Mouse (Mus musculus): ENCODE results near the gene Pde6d. TPM values are rescaled to one million over a fixed set of nuclear protein-coding genes. Genes with fewer than 3 reads are reported as not detected.
A peak's percentile ranks its signal among the peaks of the same experiment; 100 is the strongest.

Pde6d gene
- 61.6 and 73.0 TPM in 2 replicates for polyA plus RNA-seq (2015; fragmentation: Nextera tagmentation; extraction: Ambion mirVana)

GRCm38 (mm10) chr1:86582451-86583096, at the start of gene Pde6d, which contains the start of gene Cops7b:
TSS of gene Pde6d (minus strand) at chr1:86582629.
TSS of gene Cops7b (plus strand) at chr1:86582904.
- peak; percentile 95 for ATAC-seq (replicated peaks; ENCODE audit: insufficient number of reproducible peaks, insufficient read depth, low FRiP score, low read depth)
- no peaks in the 10 kb centered on the region for H3K36me3 ChIP-seq
- H3K27me3 ChIP-seq, result no peaks in the 10 kb centered on the region
- WGBS, result 1% methylated on average over 26 of the region's 26 CpGs
- peak within 1 kb of the TSS; percentile 75 for H3K9ac ChIP-seq
- peak within 1 kb of the TSS; percentile 68 for H3K4me2 ChIP-seq
- no peaks in the 10 kb centered on the region for H3K9me3 ChIP-seq (replicated peaks)
- H3K27ac ChIP-seq, result peak within 1 kb of the TSS; percentile 70
- H3K4me3 ChIP-seq, result peak within 1 kb of the TSS; percentile 66
- peaks cover 19% of the 10 kb centered on the region for H3K4me1 ChIP-seq (replicated peaks)

DNA sequence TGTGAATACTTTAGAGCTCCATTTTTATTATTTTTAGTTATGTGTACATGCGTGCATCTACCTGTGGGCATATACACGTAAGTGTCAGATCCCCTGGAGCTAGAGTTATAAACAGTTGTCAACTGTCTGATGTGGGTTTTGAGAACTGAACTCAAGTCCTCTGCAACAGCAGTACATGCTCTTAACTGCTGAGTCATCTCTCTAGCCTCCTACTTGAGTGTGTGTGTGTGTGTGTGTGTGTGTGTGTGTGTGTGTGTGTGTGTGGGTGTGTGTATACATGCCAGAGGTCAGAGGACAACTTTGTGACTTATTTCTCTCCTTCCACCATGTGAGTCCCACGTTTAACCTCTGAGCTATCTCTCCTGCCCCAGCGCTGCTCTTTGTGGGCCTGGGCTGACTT, 48.1 kb upstream of the Pde6d start:
- Histone ChIP-seq H3K9me3 (replicated peaks) (no peaks in the 10 kb centered on the region), H3K27me3 (no peaks in the 10 kb centered on the region), H3K4me1 (replicated peaks) (no peaks in the 10 kb centered on the region), H3K4me3 (no peak overlapping the region), H3K9ac (no peak overlapping the region), H3K27ac (no peak overlapping the region), H3K36me3 (no peaks in the 10 kb centered on the region), H3K4me2 (no peak overlapping the region)
- WGBS, result 75% methylated on average over 4 of the region's 4 CpGs
- ATAC-seq (replicated peaks; ENCODE audit: insufficient number of reproducible peaks, insufficient read depth, low FRiP score, low read depth), result no peak

DNA sequence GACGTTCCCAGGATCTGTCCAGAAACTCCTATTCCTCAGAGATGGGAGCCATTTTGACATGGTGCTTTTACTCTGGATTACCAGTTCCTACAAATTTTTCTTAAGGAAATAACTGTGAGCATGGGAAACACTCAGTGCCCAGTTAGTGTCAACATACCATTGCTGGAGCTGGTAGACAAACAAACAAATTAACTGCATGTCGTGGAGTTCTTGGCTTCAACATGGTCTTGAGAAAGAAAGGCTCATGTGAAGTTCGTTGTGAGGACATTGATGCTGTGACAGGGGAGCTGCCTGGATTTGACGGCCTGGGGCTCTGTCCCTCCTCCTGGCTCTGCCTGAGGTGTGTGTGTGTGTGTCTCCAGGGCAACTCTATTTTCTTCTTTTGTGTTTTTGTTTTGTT, 47.5 kb upstream of the Pde6d start:
- Histone ChIP-seq H3K9me3 (replicated peaks) (no peaks in the 10 kb centered on the region), H3K27ac (no peak overlapping the region), H3K27me3 (no peaks in the 10 kb centered on the region), H3K4me2 (no peak overlapping the region), H3K4me3 (no peak overlapping the region), H3K4me1 (replicated peaks) (no peaks in the 10 kb centered on the region), H3K36me3 (no peaks in the 10 kb centered on the region), H3K9ac (no peak overlapping the region)
- WGBS, result 48% methylated on average over 4 of the region's 4 CpGs
- no peak for ATAC-seq (replicated peaks; ENCODE audit: insufficient number of reproducible peaks, insufficient read depth, low FRiP score, low read depth)

- no peaks in the 10 kb centered on the region for H3K9me3 ChIP-seq (replicated peaks)
- H3K27ac ChIP-seq, result no peak overlapping the region
- no peak overlapping the region for H3K9ac ChIP-seq
- no peak overlapping the region for H3K4me2 ChIP-seq
- H3K4me3 ChIP-seq, result no peak overlapping the region
- no peaks in the 10 kb centered on the region for H3K4me1 ChIP-seq (replicated peaks)
- WGBS, result 68% methylated on average over 3 of the region's 3 CpGs
- H3K27me3 ChIP-seq, result no peaks in the 10 kb centered on the region
- H3K36me3 ChIP-seq, result no peaks in the 10 kb centered on the region
- ATAC-seq (replicated peaks; ENCODE audit: insufficient number of reproducible peaks, insufficient read depth, low FRiP score, low read depth), result no peak
Measured at GRCm38 (mm10) chr1:86628270-86628669, 45.8 kb upstream of the Pde6d start.

GRCm38 (mm10) chr1:86623001-86624000, 40.9 kb upstream of the Pde6d start:
- Histone ChIP-seq H3K27me3 (no peaks in the 10 kb centered on the region), H3K36me3 (no peaks in the 10 kb centered on the region), H3K4me1 (replicated peaks) (no peaks in the 10 kb centered on the region), H3K9ac (no peak overlapping the region), H3K4me3 (no peak overlapping the region), H3K27ac (no peak overlapping the region), H3K4me2 (no peak overlapping the region), H3K9me3 (replicated peaks) (no peaks in the 10 kb centered on the region)
- 41% methylated on average over 16 of the region's 16 CpGs for WGBS
- no peak for ATAC-seq (replicated peaks; ENCODE audit: insufficient number of reproducible peaks, insufficient read depth, low FRiP score, low read depth)

DNA sequence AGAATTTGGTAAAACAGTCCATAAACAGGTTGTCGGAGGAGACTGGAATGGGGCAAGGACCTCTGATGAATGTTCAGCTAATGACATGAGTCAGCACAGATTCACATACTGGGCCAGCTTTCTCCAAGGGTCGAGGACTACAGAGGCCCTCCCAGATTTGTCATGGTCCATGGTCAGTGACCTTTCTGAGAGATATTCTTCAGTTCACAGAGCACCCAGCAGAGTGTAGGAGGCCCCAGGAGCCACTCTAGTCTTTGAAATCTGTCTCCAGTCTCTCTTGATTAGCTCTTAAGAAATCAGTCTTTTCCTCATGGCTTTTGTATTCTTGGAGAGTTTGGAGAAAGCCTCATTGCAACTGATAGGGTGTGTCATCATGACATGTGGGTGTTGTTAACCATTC, 39.9 kb upstream of the Pde6d start:
- Histone ChIP-seq H3K27ac (no peak overlapping the region), H3K4me1 (replicated peaks) (no peaks in the 10 kb centered on the region), H3K9ac (no peak overlapping the region), H3K4me3 (no peak overlapping the region), H3K4me2 (no peak overlapping the region), H3K9me3 (replicated peaks) (no peaks in the 10 kb centered on the region), H3K36me3 (no peaks in the 10 kb centered on the region), H3K27me3 (no peaks in the 10 kb centered on the region)
- ATAC-seq (replicated peaks; ENCODE audit: insufficient number of reproducible peaks, insufficient read depth, low FRiP score, low read depth), result no peak
- WGBS, result 61% methylated on average over 2 of the region's 2 CpGs

DNA sequence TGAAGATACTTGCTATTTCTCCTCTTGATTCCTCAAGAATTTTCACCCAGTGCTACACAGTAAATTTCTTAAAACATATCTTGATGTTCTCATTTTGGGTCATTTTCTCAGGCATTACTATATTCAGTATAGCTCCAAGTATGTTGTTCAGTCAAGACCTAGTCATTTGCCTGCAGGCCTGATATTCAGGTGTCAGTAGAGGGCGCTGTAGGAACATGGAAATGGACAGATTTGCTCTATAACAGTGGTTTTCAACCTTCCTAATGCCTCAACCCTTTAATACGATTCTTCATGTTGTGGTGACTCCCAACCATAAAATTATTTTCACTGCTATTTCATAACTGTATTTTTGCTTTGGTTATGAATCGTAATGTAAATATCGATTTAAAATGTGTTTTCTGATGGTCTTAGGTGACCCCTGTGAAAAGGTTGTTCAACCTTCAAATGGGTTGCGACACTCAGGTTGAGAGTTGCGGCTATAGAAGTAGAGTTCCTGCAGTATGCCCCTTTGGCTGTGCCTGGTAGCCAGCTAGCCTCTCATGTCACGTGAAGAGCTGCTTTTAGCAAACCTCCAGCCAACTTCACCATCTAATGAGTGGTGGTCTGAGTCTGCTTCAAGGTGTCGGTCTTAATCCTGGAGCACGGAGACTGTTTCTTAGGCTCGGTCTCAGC, 36.2 kb upstream of the Pde6d start:
- no peaks in the 10 kb centered on the region for H3K9me3 ChIP-seq (replicated peaks)
- H3K4me3 ChIP-seq, result no peak overlapping the region
- no peaks in the 10 kb centered on the region for H3K36me3 ChIP-seq
- no peak for ATAC-seq (replicated peaks; ENCODE audit: insufficient number of reproducible peaks, insufficient read depth, low FRiP score, low read depth)
- WGBS, result 60% methylated on average over 10 of the region's 10 CpGs
- no peak overlapping the region for H3K9ac ChIP-seq
- H3K4me1 ChIP-seq (replicated peaks), result no peaks in the 10 kb centered on the region
- H3K27me3 ChIP-seq, result no peaks in the 10 kb centered on the region
- H3K4me2 ChIP-seq, result no peak overlapping the region
- H3K27ac ChIP-seq, result no peak overlapping the region

GRCm38 (mm10) chr1:86614269-86614668, 31.8 kb upstream of the Pde6d start:
- Histone ChIP-seq H3K4me2 (no peak overlapping the region), H3K27ac (no peak overlapping the region), H3K27me3 (no peaks in the 10 kb centered on the region), H3K9me3 (replicated peaks) (no peaks in the 10 kb centered on the region), H3K4me1 (replicated peaks) (no peaks in the 10 kb centered on the region), H3K4me3 (no peak overlapping the region), H3K9ac (no peak overlapping the region), H3K36me3 (no peaks in the 10 kb centered on the region)
- ATAC-seq (replicated peaks; ENCODE audit: insufficient number of reproducible peaks, insufficient read depth, low FRiP score, low read depth), result no peak

DNA sequence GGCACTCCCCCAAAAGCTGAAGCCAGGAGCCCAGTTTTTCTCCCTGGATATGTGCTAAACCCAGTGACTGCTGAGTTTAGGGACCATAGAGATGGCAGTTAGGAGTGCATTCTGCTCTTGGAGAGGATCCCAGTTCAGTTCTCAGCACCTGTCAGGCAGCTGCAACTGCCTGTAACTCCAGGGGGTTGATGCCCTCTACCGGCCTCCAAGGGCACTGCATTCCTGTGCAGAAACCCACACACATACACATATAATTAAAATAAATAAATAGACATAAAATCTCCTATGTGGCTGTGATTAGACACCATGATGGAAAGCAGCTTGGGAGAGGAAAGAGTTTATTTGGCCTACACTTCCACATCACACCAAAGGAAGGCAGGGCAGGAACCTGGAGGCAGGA, 29.7 kb upstream of the Pde6d start:
- peaks cover 11% of the 10 kb centered on the region for H3K36me3 ChIP-seq
- ATAC-seq (replicated peaks; ENCODE audit: insufficient number of reproducible peaks, insufficient read depth, low FRiP score, low read depth), result no peak
- WGBS, result 65% methylated on average over 1 of the region's 1 CpGs
- no peak overlapping the region for H3K4me2 ChIP-seq
- no peak overlapping the region for H3K4me3 ChIP-seq
- H3K27ac ChIP-seq, result no peak overlapping the region
- no peaks in the 10 kb centered on the region for H3K9me3 ChIP-seq (replicated peaks)
- H3K4me1 ChIP-seq (replicated peaks), result no peaks in the 10 kb centered on the region
- no peaks in the 10 kb centered on the region for H3K27me3 ChIP-seq
- no peak overlapping the region for H3K9ac ChIP-seq

DNA sequence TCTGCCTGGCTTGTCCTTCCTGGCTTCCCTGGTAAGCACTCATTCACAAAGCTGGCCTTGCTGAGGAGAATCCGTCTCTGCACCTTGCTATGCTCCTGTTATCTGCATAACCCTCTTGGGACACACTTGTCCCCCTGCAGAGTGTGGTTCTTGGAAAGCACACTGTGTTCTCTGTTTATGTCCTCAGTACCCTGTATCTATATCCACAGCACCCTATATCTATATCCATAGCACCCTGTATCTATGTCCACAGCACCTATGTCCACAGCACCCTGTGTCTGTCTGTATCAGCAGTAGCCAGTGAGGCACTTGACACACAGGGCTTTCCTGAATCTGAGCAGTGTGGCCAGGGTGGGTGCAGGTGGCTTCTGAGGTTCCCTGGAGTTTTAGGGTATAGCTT, 28.5 kb upstream of the Pde6d start:
- Histone ChIP-seq H3K27me3 (no peaks in the 10 kb centered on the region), H3K27ac (no peak overlapping the region), H3K9ac (no peak overlapping the region), H3K9me3 (replicated peaks) (no peaks in the 10 kb centered on the region), H3K4me2 (no peak overlapping the region), H3K4me1 (replicated peaks) (no peaks in the 10 kb centered on the region), H3K36me3 (peaks cover 13% of the 10 kb centered on the region), H3K4me3 (no peak overlapping the region)
- no peak for ATAC-seq (replicated peaks; ENCODE audit: insufficient number of reproducible peaks, insufficient read depth, low FRiP score, low read depth)
- WGBS, result 76% methylated on average over 1 of the region's 1 CpGs

GRCm38 (mm10) chr1:86600117-86600516, 17.7 kb upstream of the Pde6d start:
- Histone ChIP-seq H3K9me3 (replicated peaks) (no peaks in the 10 kb centered on the region), H3K36me3 (peaks cover 57% of the 10 kb centered on the region), H3K4me3 (no peak overlapping the region), H3K4me2 (no peak overlapping the region), H3K27ac (no peak overlapping the region), H3K9ac (no peak overlapping the region), H3K27me3 (no peaks in the 10 kb centered on the region), H3K4me1 (replicated peaks) (no peaks in the 10 kb centered on the region)
- 81% methylated on average over 2 of the region's 2 CpGs for WGBS
- ATAC-seq (replicated peaks; ENCODE audit: insufficient number of reproducible peaks, insufficient read depth, low FRiP score, low read depth), result no peak
